Mouse (Mus musculus) forebrain, embryonic 15.5 days (tissue): Measurements from ENCODE around the gene Rnaseh2c. TPM values are rescaled to one million over a fixed set of nuclear protein-coding genes. Genes with fewer than 3 reads are reported as not detected.

ENCODE experiments used
- ATAC-seq: fragments of 200-750 bp; cut with Nextera tagmentation; replicated peaks from 2 replicates; pipeline ENCODE4 v1.8.0; 2017; ENCODE audit warnings: mild to moderate bottlenecking, moderate TSS enrichment, moderate library complexity
- H3K27ac ChIP-seq: fragments of 300-500 bp; sonication (generic); replicated peaks from 2 replicates; pipeline ENCODE4 v1.5.1; 2015; ENCODE audit warnings: mild to moderate bottlenecking, inconsistent platforms
- H3K27me3 ChIP-seq: fragments of 300-500 bp; sonication (generic); 2 replicates; pipeline ENCODE4 v1.6.1; 2015; ENCODE audit warnings: inconsistent platforms
- H3K36me3 ChIP-seq: fragments of 300-500 bp; sonication (generic); 2 replicates; pipeline ENCODE4 v1.6.1; 2015; ENCODE audit warnings: mild to moderate bottlenecking, inconsistent platforms
- H3K4me1 ChIP-seq: fragments of 300-500 bp; sonication (generic); 2 replicates; pipeline ENCODE4 v1.6.1; 2015; ENCODE audit warnings: inconsistent platforms
- H3K4me2 ChIP-seq: fragments of 300-500 bp; sonication (generic); replicated peaks from 2 replicates; pipeline ENCODE4 v1.6.1; 2015; ENCODE audit warnings: mild to moderate bottlenecking, inconsistent platforms
- H3K4me3 ChIP-seq: fragments of 300-500 bp; sonication (generic); 2 replicates; pipeline ENCODE4 v1.5.1; 2015; ENCODE audit warnings: mild to moderate bottlenecking, inconsistent platforms
- H3K9ac ChIP-seq: fragments of 300-500 bp; sonication (generic); replicated peaks from 2 replicates; pipeline ENCODE4 v1.6.1; 2015; ENCODE audit warnings: mild to moderate bottlenecking, inconsistent platforms
- H3K9me3 ChIP-seq: fragments of 300-500 bp; sonication (generic); 2 replicates; pipeline ENCODE4 v1.6.1; 2016; ENCODE audit warnings: inconsistent platforms
- WGBS: fragments of 180-500 bp; shearing (Covaris S2); methylation state at CpG from one replicate; pipeline ENCODE4 v1.1.7; 2015; ENCODE audit warnings: mixed read lengths; 5-methylcytosine and 5-hydroxymethylcytosine counted together
- polyA plus RNA-seq: library from polyadenylated mRNA; unstranded; fragments of >200 nt; fragmentation: Nextera tagmentation; extraction: Ambion mirVana; gene quantifications from 2 replicates; pipeline ENCODE4 v1.2.1, GENCODE M21; 2015

Rnaseh2c gene
- polyA plus RNA-seq, 1 experiment from 2014 or later, result 99.8 TPM

DNA sequence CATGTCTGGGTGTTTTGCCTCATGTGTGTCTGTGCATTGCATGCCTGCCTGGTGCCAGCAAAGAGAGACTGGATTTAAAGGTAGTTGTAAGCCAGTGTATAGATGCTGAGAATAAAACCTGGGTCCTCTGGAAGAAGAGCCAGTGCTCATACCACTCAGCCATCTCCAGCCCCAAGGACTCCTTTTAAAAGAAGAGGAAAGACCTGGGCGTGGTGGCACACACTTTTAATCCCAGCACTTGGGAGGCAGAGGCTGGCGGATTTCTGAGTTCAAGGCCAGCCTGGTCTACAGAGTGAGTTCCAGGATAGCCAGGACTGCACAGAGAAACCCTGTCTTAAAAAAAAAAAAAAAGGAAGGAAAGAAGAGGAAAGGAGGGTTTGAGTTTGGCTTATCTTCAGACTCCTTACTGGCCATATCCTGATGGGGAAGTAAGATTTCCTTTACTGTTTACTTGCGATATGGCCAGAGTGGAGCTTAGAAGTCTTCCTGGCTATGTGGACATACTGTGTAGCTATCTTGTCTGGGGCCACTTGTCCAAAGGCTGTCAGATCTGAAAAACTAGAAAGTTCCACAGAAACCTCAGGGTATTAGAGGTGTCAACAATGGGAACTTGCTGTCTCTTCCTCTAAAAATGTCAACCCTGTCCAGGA lies 11.2 kb downstream of the Rnaseh2c start:
- H3K27ac ChIP-seq, result no peak overlapping the region
- H3K36me3 ChIP-seq, result peaks cover 4% of the 10 kb centered on the region; the same call in 1 of the 2 replicates
- WGBS, result 77% methylated on average over 3 of the region's 3 CpGs
- H3K9ac ChIP-seq, result no peak overlapping the region
- no peaks in the 10 kb centered on the region for H3K9me3 ChIP-seq
- no peak overlapping the region for H3K4me2 ChIP-seq
- ATAC-seq, result no peak
- peaks cover 23% of the 10 kb centered on the region for H3K4me1 ChIP-seq
- H3K4me3 ChIP-seq, result no peak overlapping the region
- no peaks in the 10 kb centered on the region for H3K27me3 ChIP-seq

DNA sequence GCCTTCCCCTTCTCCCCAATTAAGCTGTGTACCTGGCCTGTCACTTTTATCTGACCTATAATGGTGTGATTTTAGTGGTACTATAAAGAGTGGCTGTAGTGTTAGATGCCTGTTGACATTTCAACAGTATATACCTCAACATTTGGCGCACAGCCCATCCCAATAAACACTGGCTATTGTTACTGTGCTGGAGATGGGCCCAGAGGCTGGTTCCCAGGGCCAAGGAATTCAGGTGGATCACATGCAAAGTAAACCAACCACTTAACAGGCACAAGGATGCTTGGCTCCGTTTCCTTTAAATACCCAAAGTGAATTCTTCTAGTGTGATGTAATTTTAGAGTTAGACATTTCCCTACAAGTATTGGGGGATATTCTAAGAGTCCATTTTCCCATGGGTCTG lies 13.3 kb downstream of the Rnaseh2c start:
- H3K36me3 ChIP-seq, result no peaks in the 10 kb centered on the region
- no peak overlapping the region for H3K9ac ChIP-seq
- H3K27ac ChIP-seq, result no peak overlapping the region
- no peaks in the 10 kb centered on the region for H3K27me3 ChIP-seq
- no peak overlapping the region for H3K4me3 ChIP-seq
- 58% methylated on average over 2 of the region's 2 CpGs for WGBS
- ATAC-seq, result no peak
- no peak overlapping the region for H3K4me2 ChIP-seq
- no peaks in the 10 kb centered on the region for H3K9me3 ChIP-seq
- peaks cover 8% of the 10 kb centered on the region for H3K4me1 ChIP-seq

DNA sequence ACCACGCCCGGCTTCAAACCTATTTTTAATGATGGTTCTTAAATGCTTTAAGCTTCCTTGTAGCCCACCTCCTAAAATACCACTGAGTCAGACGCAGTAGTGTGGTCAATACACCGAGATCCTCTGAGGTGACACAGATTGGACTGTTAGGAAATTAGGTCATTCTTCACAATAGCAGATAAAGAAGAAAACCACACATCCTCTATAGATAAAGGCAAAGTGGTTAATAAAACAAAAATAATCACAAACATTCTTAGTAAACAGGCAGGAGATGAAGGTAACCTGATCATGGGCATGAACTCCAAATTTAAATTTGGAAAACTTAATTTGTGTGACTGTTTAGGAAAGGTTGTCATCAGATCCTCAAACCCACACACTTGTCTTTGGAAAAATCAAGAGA lies 18.3 kb downstream of the Rnaseh2c start:
- Histone ChIP-seq H3K4me1 (no peaks in the 10 kb centered on the region), H3K27ac (no peak overlapping the region), H3K9me3 (no peaks in the 10 kb centered on the region), H3K4me3 (no peak overlapping the region), H3K27me3 (peaks cover 3% of the 10 kb centered on the region; the same call in 1 of the 2 replicates), H3K36me3 (no peaks in the 10 kb centered on the region), H3K9ac (no peak overlapping the region), H3K4me2 (no peak overlapping the region)
- 89% methylated on average over 4 of the region's 4 CpGs for WGBS
- ATAC-seq, result no peak

DNA sequence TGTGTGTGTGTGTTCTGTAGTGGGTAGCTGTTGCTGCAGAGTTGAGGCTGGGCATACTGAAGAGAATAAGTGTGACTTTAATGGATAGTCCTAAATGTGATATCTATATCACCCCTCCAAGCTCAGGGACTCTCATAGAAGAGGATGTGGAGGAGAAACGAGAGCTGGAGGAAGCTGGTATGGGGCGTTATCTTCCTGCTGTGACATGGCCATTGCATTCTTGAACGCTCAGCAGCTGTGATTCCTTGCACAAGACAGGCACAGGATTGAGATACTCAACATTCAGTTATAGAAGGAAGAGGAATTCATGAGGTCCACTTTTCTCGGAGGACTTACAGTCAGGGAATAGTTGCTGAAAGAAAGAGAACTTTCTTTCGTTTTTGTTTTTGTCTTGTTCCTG lies 20.2 kb downstream of the Rnaseh2c start:
- 84% methylated on average over 5 of the region's 5 CpGs for WGBS
- H3K4me1 ChIP-seq, result no peaks in the 10 kb centered on the region
- peaks cover 3% of the 10 kb centered on the region; the same call in 1 of the 2 replicates for H3K27me3 ChIP-seq
- H3K36me3 ChIP-seq, result no peaks in the 10 kb centered on the region
- H3K4me2 ChIP-seq, result no peak overlapping the region
- H3K9ac ChIP-seq, result no peak overlapping the region
- H3K27ac ChIP-seq, result no peak overlapping the region
- H3K9me3 ChIP-seq, result no peaks in the 10 kb centered on the region
- no peak overlapping the region for H3K4me3 ChIP-seq
- ATAC-seq, result no peak

DNA sequence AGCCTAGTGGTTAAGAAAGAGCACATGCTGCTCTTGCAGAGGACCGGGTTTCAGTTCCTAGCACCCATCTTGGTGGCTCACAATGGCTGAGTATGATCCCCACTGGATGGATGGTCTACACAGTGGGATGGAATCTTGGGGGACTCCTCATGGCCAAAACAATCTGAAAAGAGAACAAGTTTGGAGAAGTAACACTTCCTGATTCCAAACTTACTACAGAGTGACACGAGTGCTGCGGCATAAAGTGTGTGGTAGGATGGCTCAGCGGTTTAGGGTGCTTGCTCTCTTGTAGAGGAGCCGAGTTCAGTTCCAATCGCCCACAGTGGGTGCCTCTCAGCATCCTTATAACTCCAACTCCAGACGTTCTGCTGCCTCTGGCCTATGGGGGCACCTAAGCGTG lies 23.6 kb downstream of the Rnaseh2c start:
- Histone ChIP-seq H3K27ac (no peak overlapping the region), H3K4me3 (no peak overlapping the region), H3K27me3 (peaks cover 3% of the 10 kb centered on the region; the same call in 1 of the 2 replicates), H3K4me1 (no peaks in the 10 kb centered on the region), H3K36me3 (no peaks in the 10 kb centered on the region), H3K9ac (no peak overlapping the region), H3K9me3 (no peaks in the 10 kb centered on the region), H3K4me2 (no peak overlapping the region)
- no peak for ATAC-seq
- 87% methylated on average over 8 of the region's 8 CpGs for WGBS

DNA sequence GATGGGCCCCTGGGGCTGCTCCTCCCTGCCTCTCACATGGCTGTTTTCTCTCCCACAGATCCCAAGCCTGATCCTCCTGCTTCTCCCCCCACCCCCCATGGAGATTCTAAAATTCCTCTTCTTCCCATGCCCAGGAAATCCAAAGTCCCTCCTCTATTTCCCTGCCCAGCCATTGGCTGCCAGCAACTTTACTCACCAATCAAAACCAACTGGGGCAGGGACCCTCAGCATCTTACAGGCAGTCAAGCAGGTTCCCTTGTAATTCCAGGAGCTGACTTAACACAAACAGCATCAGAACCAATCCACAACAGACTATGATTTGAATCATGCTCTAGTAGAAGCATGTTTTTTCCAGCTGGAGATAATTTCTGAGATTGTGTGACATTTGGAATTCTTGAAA lies 28.2 kb downstream of the Rnaseh2c start:
- no peaks in the 10 kb centered on the region for H3K9me3 ChIP-seq
- H3K4me3 ChIP-seq, result no peak overlapping the region
- H3K4me1 ChIP-seq, result no peaks in the 10 kb centered on the region
- H3K9ac ChIP-seq, result no peak overlapping the region
- no peak for ATAC-seq
- H3K27me3 ChIP-seq, result no peaks in the 10 kb centered on the region
- no peaks in the 10 kb centered on the region for H3K36me3 ChIP-seq
- H3K27ac ChIP-seq, result no peak overlapping the region
- H3K4me2 ChIP-seq, result no peak overlapping the region

DNA sequence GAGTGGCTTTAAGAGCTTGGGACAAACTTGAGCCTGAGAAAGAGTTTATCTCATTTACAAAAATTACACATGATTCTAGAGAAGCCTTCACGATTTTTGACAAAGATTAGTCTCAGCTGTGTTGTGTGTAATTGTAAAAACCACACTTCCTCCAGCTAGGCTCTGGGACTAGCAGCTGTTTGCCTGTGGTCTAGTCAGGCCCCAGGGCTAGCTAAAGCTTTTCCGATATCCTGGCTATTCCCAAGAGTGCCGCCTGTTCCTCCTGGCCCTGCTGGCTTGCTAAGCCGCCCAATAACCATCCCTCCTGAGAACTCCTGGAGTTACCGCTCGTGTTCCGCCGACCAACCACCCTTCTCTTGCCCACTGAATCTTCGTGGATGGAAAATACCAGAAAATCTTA lies 30.4 kb downstream of the Rnaseh2c start:
- Histone ChIP-seq H3K9ac (no peak overlapping the region), H3K4me3 (no peak overlapping the region), H3K36me3 (no peaks in the 10 kb centered on the region), H3K27me3 (no peaks in the 10 kb centered on the region), H3K4me2 (no peak overlapping the region), H3K27ac (no peak overlapping the region), H3K4me1 (peaks cover 10% of the 10 kb centered on the region), H3K9me3 (no peaks in the 10 kb centered on the region)
- 85% methylated on average over 9 of the region's 9 CpGs for WGBS
- no peak for ATAC-seq

DNA sequence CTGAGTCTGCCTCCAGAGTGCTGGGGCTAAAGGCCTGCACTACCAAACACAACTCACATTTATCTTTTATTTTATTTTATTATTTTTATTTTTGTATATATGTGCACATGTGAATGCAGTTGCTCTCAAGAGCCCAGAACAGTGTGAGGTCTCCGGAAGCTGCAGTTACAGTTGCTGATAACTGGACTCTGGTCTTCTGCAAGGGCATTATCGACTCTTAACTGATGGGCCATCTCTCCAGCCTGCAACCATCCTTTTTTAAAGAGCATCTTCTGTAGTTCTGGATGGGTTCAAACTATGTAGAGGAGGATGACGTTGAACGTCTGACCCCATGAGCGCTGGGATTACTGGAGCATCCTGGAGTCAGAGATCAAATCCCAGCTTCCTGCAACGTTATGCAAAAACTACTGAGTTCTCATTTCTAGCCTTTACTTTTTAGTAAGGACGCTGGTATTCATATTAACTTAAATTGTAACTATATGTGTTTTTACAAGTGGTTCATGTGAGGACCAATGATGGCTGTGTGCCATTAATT lies 34.4 kb downstream of the Rnaseh2c start:
- ATAC-seq, result no peak
- WGBS, result 77% methylated on average over 7 of the region's 7 CpGs
- peak overlapping the region; percentile 86; the same call in 1 of the 2 replicates for H3K4me2 ChIP-seq
- peaks cover 17% of the 10 kb centered on the region for H3K36me3 ChIP-seq
- H3K27ac ChIP-seq, result no peak overlapping the region
- peaks cover 26% of the 10 kb centered on the region for H3K4me1 ChIP-seq
- peak overlapping the region; percentile 64; the same call in 1 of the 2 replicates for H3K4me3 ChIP-seq
- H3K27me3 ChIP-seq, result no peaks in the 10 kb centered on the region
- no peaks in the 10 kb centered on the region for H3K9me3 ChIP-seq
- no peak overlapping the region; the same call in 1 of the 2 replicates for H3K9ac ChIP-seq

DNA sequence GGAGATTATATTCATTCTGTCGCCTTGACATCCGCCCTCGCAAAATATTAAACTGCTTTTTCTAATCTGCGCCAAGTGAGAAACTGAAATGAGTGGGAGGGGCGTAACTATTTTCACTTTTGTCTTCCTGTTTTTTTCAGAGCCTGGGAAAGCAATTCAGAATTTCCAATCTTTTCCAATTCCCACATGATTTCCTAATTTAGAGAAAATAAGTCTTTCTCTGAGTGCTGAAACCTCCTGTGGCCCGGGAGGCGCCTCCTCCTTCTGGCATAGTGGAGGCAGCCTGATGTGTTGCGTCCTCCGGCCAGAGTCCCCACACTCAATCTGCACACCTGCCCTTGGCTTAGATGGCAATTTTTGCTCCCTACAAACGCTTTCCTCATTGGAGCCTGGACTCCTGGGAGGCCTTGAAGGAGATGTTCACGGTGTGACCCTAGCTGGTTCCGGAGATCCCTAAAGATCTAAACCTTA lies 34.9 kb downstream of the Rnaseh2c start:
- WGBS, result 36% methylated on average over 12 of the region's 12 CpGs
- no peak for ATAC-seq
- no peaks in the 10 kb centered on the region for H3K27me3 ChIP-seq

DNA sequence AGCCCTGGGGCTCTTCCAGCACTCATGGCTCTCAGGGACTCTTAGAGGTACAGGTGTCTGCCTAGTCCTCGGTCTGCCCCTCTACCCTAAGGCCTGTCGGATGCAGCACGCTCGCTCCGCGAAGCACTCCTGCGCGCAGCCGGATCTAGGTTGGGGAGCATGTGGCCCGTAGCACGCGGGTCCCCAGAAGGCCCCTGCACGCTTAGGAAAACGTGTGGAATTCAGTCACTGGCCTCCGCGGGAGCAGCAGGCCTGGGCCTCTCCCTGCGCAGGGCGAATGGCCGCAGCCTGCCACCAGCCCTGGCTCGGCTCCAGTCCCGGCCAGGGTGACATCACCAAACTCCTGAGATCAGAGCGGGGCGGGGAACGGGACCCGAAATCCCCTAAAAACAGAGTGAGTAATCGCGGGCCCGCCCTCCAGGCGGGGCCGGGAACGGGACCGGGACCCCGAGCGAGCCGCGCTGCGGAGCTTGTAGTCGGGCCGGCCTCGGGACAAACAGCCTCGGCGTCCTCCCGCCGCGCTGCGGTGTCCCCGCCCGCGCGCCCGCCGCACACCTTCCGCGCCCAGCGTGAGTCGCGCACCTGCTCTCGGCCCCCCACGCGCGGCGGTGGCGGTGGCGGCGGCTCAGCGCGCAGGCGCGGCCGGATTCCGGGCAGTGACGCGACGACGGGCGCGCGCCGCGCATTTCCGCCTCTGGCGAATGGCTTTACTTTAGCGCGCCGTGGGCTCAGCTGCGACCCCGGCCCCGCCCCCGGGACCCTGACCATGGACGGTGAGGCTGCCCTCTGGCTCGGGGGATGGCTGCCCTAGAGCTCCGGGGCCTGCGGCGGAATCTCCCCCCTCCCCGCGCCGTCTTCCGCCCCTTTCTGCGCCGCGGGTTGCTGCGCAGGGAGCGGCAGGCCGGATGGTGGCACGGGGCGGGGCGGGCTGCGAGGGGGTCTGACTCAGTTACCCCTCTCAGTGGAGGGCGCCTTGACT lies 35.7 kb downstream of the Rnaseh2c start, which contains the start of gene Rela:
Gene Rela, plus strand, starts transcription at position 415 of the 979 bp plus-strand sequence.
- Histone ChIP-seq H3K36me3 (peaks cover 29% of the 10 kb centered on the region), H3K4me3 (peak within 1 kb of the TSS; percentile 64), H3K9me3 (no peaks in the 10 kb centered on the region), H3K9ac (peak within 1 kb of the TSS; percentile 69), H3K27ac (peak within 1 kb of the TSS; percentile 92), H3K4me1 (peaks cover 26% of the 10 kb centered on the region), H3K27me3 (no peaks in the 10 kb centered on the region), H3K4me2 (peak within 1 kb of the TSS; percentile 86)
- ATAC-seq, result peak; percentile 88
- under 1% methylated on average over 107 of the region's 109 CpGs for WGBS

More for the DNA sequence above, 34.9 kb downstream of the Rnaseh2c start:
- peak overlapping the region; percentile 69 for H3K9ac ChIP-seq
- peak overlapping the region; percentile 86 for H3K4me2 ChIP-seq
- H3K36me3 ChIP-seq, result peaks cover 22% of the 10 kb centered on the region
- no peaks in the 10 kb centered on the region for H3K9me3 ChIP-seq
- H3K4me1 ChIP-seq, result peaks cover 26% of the 10 kb centered on the region
- H3K27ac ChIP-seq, result peak overlapping the region; percentile 92
- peak overlapping the region; percentile 64 for H3K4me3 ChIP-seq

DNA sequence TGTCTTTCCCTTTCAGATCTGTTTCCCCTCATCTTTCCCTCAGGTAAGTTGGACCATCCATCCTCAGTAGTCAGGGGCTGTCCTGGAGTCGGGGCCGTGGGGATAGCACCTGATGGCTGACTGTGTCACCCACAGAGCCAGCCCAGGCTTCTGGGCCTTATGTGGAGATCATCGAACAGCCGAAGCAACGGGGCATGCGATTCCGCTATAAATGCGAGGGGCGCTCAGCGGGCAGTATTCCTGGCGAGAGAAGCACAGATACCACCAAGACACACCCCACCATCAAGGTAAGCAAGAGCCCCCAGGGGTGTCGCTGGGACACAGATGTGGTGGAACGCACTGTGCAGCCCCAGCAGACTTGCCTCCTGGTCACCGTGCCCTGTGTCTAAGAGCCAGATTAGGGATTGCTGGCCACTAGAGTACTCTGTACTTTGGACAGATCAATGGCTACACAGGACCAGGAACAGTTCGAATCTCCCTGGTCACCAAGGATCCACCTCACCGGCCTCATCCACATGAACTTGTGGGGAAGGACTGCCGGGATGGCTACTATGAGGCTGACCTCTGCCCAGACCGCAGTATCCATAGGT lies 36.8 kb downstream of the Rnaseh2c start:
- H3K9me3 ChIP-seq, result no peaks in the 10 kb centered on the region
- peak overlapping the region; percentile 92; the same call in 1 of the 2 replicates for H3K27ac ChIP-seq
- H3K9ac ChIP-seq, result peak overlapping the region; percentile 69
- peak overlapping the region; percentile 86 for H3K4me2 ChIP-seq
- H3K36me3 ChIP-seq, result peaks cover 40% of the 10 kb centered on the region
- H3K4me3 ChIP-seq, result peak overlapping the region; percentile 64
- H3K4me1 ChIP-seq, result peaks cover 26% of the 10 kb centered on the region
- WGBS, result 89% methylated on average over 18 of the region's 18 CpGs
- no peaks in the 10 kb centered on the region for H3K27me3 ChIP-seq
- no peak for ATAC-seq
